ENCODE assay signal across 22 mouse cellular contexts in genomic region chr7:98172661-98173060, GRCm38 (mm10). TPM values are rescaled to one million over a fixed set of nuclear protein-coding genes. Genes with fewer than 3 reads are reported as not detected.
DNase-seq lines count a peak whose midpoint lies in the region; ATAC-seq and TF ChIP-seq lines count a peak whose summit lies in the region.
"Had no signal": no experiment of that assay in that cellular context is flagged by ENCODE, and none has a peak within 500 bp of the region (broad histone marks: within the 10 kb centered on the region; RNA-seq: fewer than 3 reads in every experiment).

No protein-coding gene starts in this region.

- H3K9me3 ChIP-seq in liver, embryonic 11.5 days (ENCODE audit: control insufficient read depth, low read length): no peaks in the 10 kb centered on the region
- no peaks in the 10 kb centered on the region for H3K9me3 ChIP-seq in limb, embryonic 15.5 days
- no peaks in the 10 kb centered on the region for H3K9me3 ChIP-seq in stomach, embryonic 15.5 days
- H3K9me3 ChIP-seq: heart, embryonic 12.5 days had no signal

- WGBS in liver, embryonic 11.5 days: 89% methylated on average over 8 of the region's 8 CpGs
- WGBS in limb, embryonic 15.5 days: 71% methylated on average over 8 of the region's 8 CpGs
- 72% methylated on average over 8 of the region's 8 CpGs for WGBS in stomach, embryonic 15.5 days

- peak overlapping the region; percentile 77; the same call in 1 of the 2 replicates for H3K27ac ChIP-seq in gastrocnemius, adult 2 months
- peak overlapping the region; percentile 85 for H3K27ac ChIP-seq in liver, embryonic 11.5 days (ENCODE audit: low read depth, low read length)
- H3K27ac ChIP-seq in limb, embryonic 15.5 days: 0 out of 2 replicates have a peak overlapping the region, but pooled peaks have one; percentile 38
- H3K27ac ChIP-seq in stomach, embryonic 15.5 days: peak overlapping the region; percentile 53; the same call in 1 of the 2 replicates

- H3K27me3 ChIP-seq in liver, embryonic 11.5 days (replicated peaks; ENCODE audit: control insufficient read depth, insufficient read depth, low read length): no peaks in the 10 kb centered on the region
- no peaks in the 10 kb centered on the region for H3K27me3 ChIP-seq in limb, embryonic 15.5 days
- no peaks in the 10 kb centered on the region for H3K27me3 ChIP-seq in stomach, embryonic 15.5 days (replicated peaks)
- H3K27me3 ChIP-seq: heart, embryonic 12.5 days had no signal

- H3K36me3 ChIP-seq in liver, embryonic 11.5 days (ENCODE audit: control insufficient read depth, insufficient read depth, low read length): no peaks in the 10 kb centered on the region; the same call in 1 of the 2 replicates
- H3K36me3 ChIP-seq in limb, embryonic 15.5 days: no peaks in the 10 kb centered on the region
- no peaks in the 10 kb centered on the region for H3K36me3 ChIP-seq in stomach, embryonic 15.5 days
- H3K36me3 ChIP-seq: heart, embryonic 12.5 days had no signal

- H3K4me3 ChIP-seq in gastrocnemius, adult 2 months: no peak overlapping the region
- no peak overlapping the region for H3K4me3 ChIP-seq in liver, embryonic 11.5 days (ENCODE audit: low read depth, low read length)
- no peak overlapping the region for H3K4me3 ChIP-seq in limb, embryonic 15.5 days
- H3K4me3 ChIP-seq in stomach, embryonic 15.5 days (replicated peaks): no peak overlapping the region
- H3K4me3 ChIP-seq: heart, embryonic 12.5 days had no signal

- H3K9ac ChIP-seq in liver, embryonic 11.5 days (ENCODE audit: low read depth, low read length): peak overlapping the region; percentile 49
- no peak overlapping the region for H3K9ac ChIP-seq in limb, embryonic 15.5 days
- H3K9ac ChIP-seq in stomach, embryonic 15.5 days: no peak overlapping the region
- H3K9ac ChIP-seq: heart, embryonic 12.5 days had no signal

- ATAC-seq in liver, embryonic 11.5 days (replicated peaks; ENCODE audit: low FRiP score): no peak
- ATAC-seq in limb, embryonic 15.5 days (ENCODE audit: insufficient number of reproducible peaks, low FRiP score, low TSS enrichment, low read depth): no peak
- ATAC-seq in stomach, embryonic 15.5 days (ENCODE audit: insufficient read depth, low FRiP score, low read depth): no peak
- ATAC-seq: hindbrain, embryonic 16.5 days; intestine, postnatal 0 days had no signal

- intact Hi-C loops in gastrocnemius, adult 2 months (cut with DNase I): no loop called here

- no peak overlapping the region for H3K4me2 ChIP-seq in liver, embryonic 11.5 days
- no peak overlapping the region for H3K4me2 ChIP-seq in limb, embryonic 15.5 days
- H3K4me2 ChIP-seq in stomach, embryonic 15.5 days: no peak overlapping the region; the same call in 1 of the 2 replicates
- H3K4me2 ChIP-seq: heart, embryonic 12.5 days had no signal

- no peak for TF ChIP-seq CTCF in gastrocnemius, adult 2 months (IDR thresholded peaks at IDR 0.05)

- no peak for DNase-seq in gastrocnemius, adult 2 months
- DNase-seq in gastrocnemius, postnatal 10 days: no peak
- no peak for DNase-seq in liver, embryonic 11.5 days (ENCODE audit: low spot score)
- DNase-seq in liver: no peak
- no peak for DNase-seq in MN1 (ENCODE audit: low spot score)
- DNase-seq: adrenal gland, postnatal 10 days; cerebellum, adult 11-12 months; gastrocnemius, postnatal 25 days; layer of hippocampus, postnatal 36 days; lung, adult 18-20 months; lung, postnatal 4 days; midbrain, embryonic 14.5 days; thymus, postnatal 25 days had no signal

- H3K4me1 ChIP-seq in liver, embryonic 11.5 days (replicated peaks; ENCODE audit: control insufficient read depth, insufficient read depth, low read length): peaks cover 79% of the 10 kb centered on the region
- peaks cover 31% of the 10 kb centered on the region for H3K4me1 ChIP-seq in limb, embryonic 15.5 days
- peaks cover 34% of the 10 kb centered on the region for H3K4me1 ChIP-seq in stomach, embryonic 15.5 days

RNA-seq across cellular contexts. Expression of gene Capn5, which starts 5.4 kb away (rescaled TPM):
- total RNA-seq in gastrocnemius, adult 2 months (2021): 1 to 10 TPM; 1.3 to 2.3 TPM
- total RNA-seq in gastrocnemius, postnatal 10 days (2021): 1 to 10 TPM; 4.7 TPM
- 20.0 and 20.1 TPM in 2 replicates for polyA plus RNA-seq in liver, embryonic 11.5 days (2014; fragmentation: Nextera tagmentation; extraction: Ambion mirVana)
- polyA plus RNA-seq in limb, embryonic 15.5 days (2015; fragmentation: Nextera tagmentation; extraction: Ambion mirVana): 10.1 and 11.5 TPM in 2 replicates
- polyA plus RNA-seq in stomach, embryonic 15.5 days (2015; fragmentation: Nextera tagmentation; extraction: Ambion mirVana): 13.8 and 14.9 TPM in 2 replicates

RNA-seq across cellular contexts. Expression of gene B3gnt6, which starts 26.6 kb away (rescaled TPM):
- total RNA-seq in gastrocnemius, adult 2 months (2021): not detected
- total RNA-seq in gastrocnemius, postnatal 10 days (2021): not detected
- 0.09 TPM in 1 of 2 replicates, not detected in the other for polyA plus RNA-seq in liver, embryonic 11.5 days (2014; fragmentation: Nextera tagmentation; extraction: Ambion mirVana)
- 0.16 TPM in 1 of 2 replicates, not detected in the other for polyA plus RNA-seq in limb, embryonic 15.5 days (2015; fragmentation: Nextera tagmentation; extraction: Ambion mirVana)
- polyA plus RNA-seq in stomach, embryonic 15.5 days (2015; fragmentation: Nextera tagmentation; extraction: Ambion mirVana): 0.05 TPM in 2 replicates
- total RNA-seq: CH12.LX; gastrocnemius, postnatal 25 days; heart, postnatal 25 days; neutrophil, adult 5-6 weeks had no signal
- polyA plus RNA-seq: embryonic facial prominence, embryonic 11.5 days; heart, embryonic 12.5 days had no signal

RNA-seq across cellular contexts. Expression of gene Omp, which starts 27.4 kb away (rescaled TPM):
- total RNA-seq in gastrocnemius, adult 2 months (2021): under 1 TPM in 1 of 2 experiments, not detected in 1; 0.17 TPM
- under 1 TPM; 0.21 to 0.27 TPM for total RNA-seq in gastrocnemius, postnatal 10 days (2021)
- 0.62 and 0.70 TPM in 2 replicates for polyA plus RNA-seq in liver, embryonic 11.5 days (2014; fragmentation: Nextera tagmentation; extraction: Ambion mirVana)
- 0.18 and 0.45 TPM in 2 replicates for polyA plus RNA-seq in limb, embryonic 15.5 days (2015; fragmentation: Nextera tagmentation; extraction: Ambion mirVana)
- 0.68 and 0.70 TPM in 2 replicates for polyA plus RNA-seq in stomach, embryonic 15.5 days (2015; fragmentation: Nextera tagmentation; extraction: Ambion mirVana)

RNA-seq across cellular contexts. Expression of gene Myo7a, which starts 53.3 kb away (rescaled TPM):
- total RNA-seq in gastrocnemius, adult 2 months (2021): 1 to 10 TPM; 1.4 to 3.0 TPM
- total RNA-seq in gastrocnemius, postnatal 10 days (2021): 1 to 10 TPM; 7.0 TPM
- polyA plus RNA-seq in liver, embryonic 11.5 days (2014; fragmentation: Nextera tagmentation; extraction: Ambion mirVana): 20.1 and 20.7 TPM in 2 replicates
- polyA plus RNA-seq in limb, embryonic 15.5 days (2015; fragmentation: Nextera tagmentation; extraction: Ambion mirVana): 8.0 and 8.1 TPM in 2 replicates
- 9.3 and 11.4 TPM in 2 replicates for polyA plus RNA-seq in stomach, embryonic 15.5 days (2015; fragmentation: Nextera tagmentation; extraction: Ambion mirVana)
